ENCODE assay signal across 16 mouse cellular contexts in genomic region chr13:107850907-107851560, GRCm38 (mm10).
A peak's percentile ranks its signal among the peaks of the same experiment; 100 is the strongest.
DNase-seq lines count a peak whose midpoint lies in the region; ATAC-seq and TF ChIP-seq lines count a peak whose summit lies in the region.
"Had no signal": no experiment of that assay in that cellular context is flagged by ENCODE, and none has a peak within 500 bp of the region (broad histone marks: within the 10 kb centered on the region; RNA-seq: fewer than 3 reads in every experiment).

No protein-coding gene starts in this region.

- H3K9me3 ChIP-seq in intestine, postnatal 0 days (ENCODE audit: control insufficient read depth): no peaks in the 10 kb centered on the region
- H3K9me3 ChIP-seq in intestine, embryonic 16.5 days (ENCODE audit: control insufficient read depth, low read length): no peaks in the 10 kb centered on the region
- H3K9me3 ChIP-seq in neural tube, embryonic 12.5 days: no peaks in the 10 kb centered on the region
- no peaks in the 10 kb centered on the region for H3K9me3 ChIP-seq in forebrain, embryonic 14.5 days (replicated peaks; ENCODE audit: control insufficient read depth, low read length)
- H3K9me3 ChIP-seq: hindbrain, embryonic 10.5 days had no signal

- peak; percentile 31 for TF ChIP-seq CTCF in intestine, postnatal 0 days (IDR thresholded peaks at IDR 0.05; ENCODE audit: low read depth)

- H3K4me3 ChIP-seq in intestine, postnatal 0 days (ENCODE audit: low read depth, low read length): no peak overlapping the region
- no peak overlapping the region for H3K4me3 ChIP-seq in intestine, embryonic 16.5 days (ENCODE audit: low read length)
- H3K4me3 ChIP-seq in neural tube, embryonic 12.5 days: no peak overlapping the region
- no peak overlapping the region for H3K4me3 ChIP-seq in forebrain, embryonic 14.5 days (ENCODE audit: low read depth, low read length)
- H3K4me3 ChIP-seq: hindbrain, embryonic 10.5 days had no signal

- no peaks in the 10 kb centered on the region for H3K27me3 ChIP-seq in intestine, postnatal 0 days (replicated peaks; ENCODE audit: control insufficient read depth, insufficient read depth, low read length)
- H3K27me3 ChIP-seq in intestine, embryonic 16.5 days (replicated peaks; ENCODE audit: control insufficient read depth, insufficient read depth, low read length): no peaks in the 10 kb centered on the region
- no peaks in the 10 kb centered on the region for H3K27me3 ChIP-seq in neural tube, embryonic 12.5 days (replicated peaks)
- no peaks in the 10 kb centered on the region for H3K27me3 ChIP-seq in forebrain, embryonic 14.5 days (replicated peaks; ENCODE audit: control insufficient read depth, insufficient read depth, low read length)
- no peaks in the 10 kb centered on the region for H3K27me3 ChIP-seq in splenic B cell, adult 2 months (ENCODE audit: control insufficient read depth, insufficient read depth, low read length, poor library complexity, severe bottlenecking)

- DNase-seq in neural tube, embryonic 10.5 days (ENCODE audit: extremely low spot score, low spot score): no peak
- peak; percentile 45 for DNase-seq in forebrain, embryonic 14.5 days (ENCODE audit: low spot score)
- peak; percentile 22 for DNase-seq in splenic B cell, adult 2 months (ENCODE audit: low read depth, low spot score)
- no peak for DNase-seq in testis, postnatal 14 days (ENCODE audit: low spot score)
- DNase-seq: adrenal gland, postnatal 10 days; cerebellum, adult 9-10 months; gastrocnemius, postnatal 10 days; kidney, adult 18-20 months; kidney, postnatal 10 days; thymus, adult 2 months had no signal

- ATAC-seq in intestine, postnatal 0 days: no peak
- no peak for ATAC-seq in intestine, embryonic 16.5 days
- ATAC-seq in neural tube, embryonic 12.5 days (ENCODE audit: low FRiP score, low read depth): peak; percentile 7; the same call in 1 of the 2 replicates
- ATAC-seq in forebrain, embryonic 14.5 days: no peak

- no peaks in the 10 kb centered on the region for H3K36me3 ChIP-seq in intestine, postnatal 0 days (ENCODE audit: control insufficient read depth, insufficient read depth)
- H3K36me3 ChIP-seq in intestine, embryonic 16.5 days (ENCODE audit: control insufficient read depth, insufficient read depth, low read length): no peaks in the 10 kb centered on the region
- no peaks in the 10 kb centered on the region for H3K36me3 ChIP-seq in neural tube, embryonic 12.5 days
- H3K36me3 ChIP-seq in forebrain, embryonic 14.5 days (ENCODE audit: control insufficient read depth, insufficient read depth, low read length): no peaks in the 10 kb centered on the region
- H3K36me3 ChIP-seq in splenic B cell, adult 2 months (ENCODE audit: control insufficient read depth, insufficient read depth, low read length, poor library complexity, severe bottlenecking): no peaks in the 10 kb centered on the region
- H3K36me3 ChIP-seq: hindbrain, embryonic 10.5 days had no signal

- no peak overlapping the region for H3K4me2 ChIP-seq in intestine, postnatal 0 days (replicated peaks; ENCODE audit: low read depth)
- H3K4me2 ChIP-seq in intestine, embryonic 16.5 days (ENCODE audit: low read depth, low read length): no peak overlapping the region
- H3K4me2 ChIP-seq in neural tube, embryonic 12.5 days (replicated peaks): 0 out of 2 replicates have a peak overlapping the region, but pooled peaks have one; percentile 10
- H3K4me2 ChIP-seq in forebrain, embryonic 14.5 days (ENCODE audit: low read length): no peak overlapping the region
- H3K4me2 ChIP-seq: heart, embryonic 11.5 days; midbrain, embryonic 11.5 days had no signal

- peaks cover 5% of the 10 kb centered on the region; the same call in 1 of the 2 replicates for H3K4me1 ChIP-seq in intestine, postnatal 0 days (replicated peaks; ENCODE audit: control insufficient read depth, insufficient read depth, low read length)
- H3K4me1 ChIP-seq in intestine, embryonic 16.5 days (ENCODE audit: control insufficient read depth, insufficient read depth, low read length): peaks cover 22% of the 10 kb centered on the region
- peaks cover 68% of the 10 kb centered on the region for H3K4me1 ChIP-seq in neural tube, embryonic 12.5 days
- peaks cover 37% of the 10 kb centered on the region for H3K4me1 ChIP-seq in forebrain, embryonic 14.5 days (ENCODE audit: control insufficient read depth, insufficient read depth, low read length)

- 74% methylated on average over 8 of the region's 8 CpGs for WGBS in intestine, postnatal 0 days
- 73% methylated on average over 8 of the region's 8 CpGs for WGBS in intestine, embryonic 16.5 days
- 44% methylated on average over 8 of the region's 8 CpGs for WGBS in neural tube, embryonic 12.5 days
- 23% methylated on average over 8 of the region's 8 CpGs for WGBS in forebrain, embryonic 14.5 days

- no peak overlapping the region for H3K27ac ChIP-seq in intestine, postnatal 0 days (ENCODE audit: low read depth, low read length)
- no peak overlapping the region for H3K27ac ChIP-seq in intestine, embryonic 16.5 days (ENCODE audit: low read length)
- H3K27ac ChIP-seq in neural tube, embryonic 12.5 days: no peak overlapping the region
- no peak overlapping the region for H3K27ac ChIP-seq in forebrain, embryonic 14.5 days (ENCODE audit: low read depth, low read length)
- H3K27ac ChIP-seq: hindbrain, embryonic 10.5 days had no signal

- no peak overlapping the region for H3K9ac ChIP-seq in intestine, postnatal 0 days (ENCODE audit: low read depth, low read length)
- no peak overlapping the region for H3K9ac ChIP-seq in intestine, embryonic 16.5 days (ENCODE audit: low read depth, low read length)
- no peak overlapping the region for H3K9ac ChIP-seq in neural tube, embryonic 12.5 days
- no peak overlapping the region for H3K9ac ChIP-seq in forebrain, embryonic 14.5 days (ENCODE audit: low read length)

Comparison
In these comparisons a context has a peak if more than half of its experiments do, and no peak if none do; other contexts are left out.
1. DNase-seq: peak in forebrain, embryonic 14.5 days (single experiment) and splenic B cell, adult 2 months (single experiment); none in neural tube, embryonic 10.5 days (single experiment) and testis, postnatal 14 days (single experiment).